Mouse (Mus musculus): Measurements from ENCODE around the gene Cnot1. TPM values are rescaled to one million over a fixed set of nuclear protein-coding genes. Genes with fewer than 3 reads are reported as not detected.

The Cnot1 gene
- polyA plus RNA-seq (2012; rRNA removed) = 38.7 and 63.2 TPM in 2 replicates

- H3K27me3 ChIP-seq (ENCODE audit: control insufficient read depth, insufficient read depth, low read length) = no peaks in the 10 kb centered on the region
- peaks cover 8% of the 10 kb centered on the region for H3K4me1 ChIP-seq (ENCODE audit: control insufficient read depth, insufficient read depth, insufficient read length, low read length)
- under 1% methylated on average over 44 of the region's 44 CpGs for WGBS
- H3K36me3 ChIP-seq (ENCODE audit: control insufficient read depth, insufficient read depth, low read length) = no peaks in the 10 kb centered on the region
- peak within 1 kb of the TSS; percentile 83 for H3K4me3 ChIP-seq (ENCODE audit: low read depth, low read length)
- H3K27ac ChIP-seq (ENCODE audit: insufficient read depth, low read depth, low read length) = peak within 1 kb of the TSS; percentile 95
- TF ChIP-seq CTCF (IDR thresholded peaks at IDR 0.05; ENCODE audit: extremely low read depth, insufficient read length, insufficient replicate concordance, low read depth, low read length) = no peak
- no peak; the same call in 1 of the 2 replicates for TF ChIP-seq POLR2A (IDR thresholded peaks at IDR 0.05; ENCODE audit: low read depth, low read length)
Observed at GRCm38 (mm10) chr8:95807331-95807843, at the start of gene Cnot1. Cnot1 (minus strand) TSS chr8:95807464.

GRCm38 (mm10) chr8:95854174-95854573 is 46.9 kb upstream of the Cnot1 start:
- WGBS = 86% methylated on average over 6 of the region's 6 CpGs
- no peak overlapping the region for H3K27ac ChIP-seq (ENCODE audit: insufficient read depth, low read depth, low read length)
- no peaks in the 10 kb centered on the region for H3K27me3 ChIP-seq (ENCODE audit: control insufficient read depth, insufficient read depth, low read length)
- peaks cover 3% of the 10 kb centered on the region; the same call in 1 of the 2 replicates for H3K4me1 ChIP-seq (ENCODE audit: control insufficient read depth, insufficient read depth, insufficient read length, low read length)
- no peaks in the 10 kb centered on the region for H3K36me3 ChIP-seq (ENCODE audit: control insufficient read depth, insufficient read depth, low read length)
- H3K4me3 ChIP-seq (ENCODE audit: low read depth, low read length) = no peak overlapping the region
- TF ChIP-seq CTCF (IDR thresholded peaks at IDR 0.05; ENCODE audit: extremely low read depth, insufficient read length, insufficient replicate concordance, low read depth, low read length) (no peak), POLR2A (IDR thresholded peaks at IDR 0.05; ENCODE audit: low read depth, low read length) (no peak)

- peak within 1 kb of the TSS; percentile 8; the same call in 1 of the 2 replicates for H3K27ac ChIP-seq (ENCODE audit: insufficient read depth, low read depth, low read length)
- TF ChIP-seq CTCF (IDR thresholded peaks at IDR 0.05; ENCODE audit: extremely low read depth, insufficient read length, insufficient replicate concordance, low read depth, low read length) (no peak), POLR2A (IDR thresholded peaks at IDR 0.05; ENCODE audit: low read depth, low read length) (no peak)
- no peaks in the 10 kb centered on the region for H3K27me3 ChIP-seq (ENCODE audit: control insufficient read depth, insufficient read depth, low read length)
- H3K36me3 ChIP-seq (ENCODE audit: control insufficient read depth, insufficient read depth, low read length) = peaks cover 2% of the 10 kb centered on the region; the same call in 1 of the 2 replicates
- peak within 1 kb of the TSS; percentile 86 for H3K4me3 ChIP-seq (ENCODE audit: low read depth, low read length)
- WGBS = 9% methylated on average over 22 of the region's 22 CpGs
- peaks cover 3% of the 10 kb centered on the region; the same call in 1 of the 2 replicates for H3K4me1 ChIP-seq (ENCODE audit: control insufficient read depth, insufficient read depth, insufficient read length, low read length)
Observed at GRCm38 (mm10) chr8:95853102-95853843, 46.0 kb upstream of the Cnot1 start, which contains the start of gene Slc38a7. Slc38a7 (minus strand) TSS chr8:95853539.

DNA sequence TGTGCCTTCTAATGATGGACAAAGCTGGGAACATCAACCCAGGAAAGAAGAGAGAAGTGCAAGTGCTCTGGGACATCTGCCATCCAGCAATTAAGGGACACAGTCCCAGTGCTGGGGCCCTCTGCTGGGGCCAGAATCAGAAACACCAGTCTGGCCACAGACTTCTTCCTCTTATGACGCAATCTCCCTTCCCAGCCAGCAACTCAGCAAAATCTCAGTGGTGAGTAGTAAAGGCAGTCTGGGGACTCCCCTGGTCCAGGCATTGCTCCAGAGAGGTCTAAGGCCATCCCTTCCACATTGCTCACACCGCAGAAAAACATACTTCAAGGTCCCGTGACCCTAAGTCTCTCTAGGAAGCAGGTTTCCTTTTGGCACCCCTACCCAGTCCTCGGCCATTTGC is 45.0 kb upstream of the Cnot1 start:
- H3K27me3 ChIP-seq (ENCODE audit: control insufficient read depth, insufficient read depth, low read length) = no peaks in the 10 kb centered on the region
- peaks cover 5% of the 10 kb centered on the region; the same call in 1 of the 2 replicates for H3K36me3 ChIP-seq (ENCODE audit: control insufficient read depth, insufficient read depth, low read length)
- 0 out of 2 replicates have a peak overlapping the region, but pooled peaks have one; percentile 8 for H3K27ac ChIP-seq (ENCODE audit: insufficient read depth, low read depth, low read length)
- TF ChIP-seq CTCF (IDR thresholded peaks at IDR 0.05; ENCODE audit: extremely low read depth, insufficient read length, insufficient replicate concordance, low read depth, low read length) (peak; percentile 18; the same call in 1 of the 2 replicates), POLR2A (IDR thresholded peaks at IDR 0.05; ENCODE audit: low read depth, low read length) (no peak)
- WGBS = 6% methylated on average over 4 of the region's 4 CpGs
- H3K4me3 ChIP-seq (ENCODE audit: low read depth, low read length) = peak overlapping the region; percentile 86
- H3K4me1 ChIP-seq (ENCODE audit: control insufficient read depth, insufficient read depth, insufficient read length, low read length) = peaks cover 3% of the 10 kb centered on the region; the same call in 1 of the 2 replicates

GRCm38 (mm10) chr8:95850326-95850725 is 43.1 kb upstream of the Cnot1 start:
- Histone ChIP-seq H3K27me3 (ENCODE audit: control insufficient read depth, insufficient read depth, low read length) (no peaks in the 10 kb centered on the region), H3K27ac (ENCODE audit: insufficient read depth, low read depth, low read length) (no peak overlapping the region), H3K4me3 (ENCODE audit: low read depth, low read length) (no peak overlapping the region), H3K4me1 (ENCODE audit: control insufficient read depth, insufficient read depth, insufficient read length, low read length) (peaks cover 3% of the 10 kb centered on the region; the same call in 1 of the 2 replicates), H3K36me3 (ENCODE audit: control insufficient read depth, insufficient read depth, low read length) (peaks cover 6% of the 10 kb centered on the region; the same call in 1 of the 2 replicates)
- TF ChIP-seq POLR2A (IDR thresholded peaks at IDR 0.05; ENCODE audit: low read depth, low read length) (no peak), CTCF (IDR thresholded peaks at IDR 0.05; ENCODE audit: extremely low read depth, insufficient read length, insufficient replicate concordance, low read depth, low read length) (no peak)
- 99% methylated on average over 2 of the region's 2 CpGs for WGBS

GRCm38 (mm10) chr8:95848734-95849464 is 41.6 kb upstream of the Cnot1 start:
- no peaks in the 10 kb centered on the region for H3K27me3 ChIP-seq (ENCODE audit: control insufficient read depth, insufficient read depth, low read length)
- WGBS = 93% methylated on average over 19 of the region's 19 CpGs
- H3K4me3 ChIP-seq (ENCODE audit: low read depth, low read length) = no peak overlapping the region
- TF ChIP-seq POLR2A (IDR thresholded peaks at IDR 0.05; ENCODE audit: low read depth, low read length) = no peak
- TF ChIP-seq CTCF (IDR thresholded peaks at IDR 0.05; ENCODE audit: extremely low read depth, insufficient read length, insufficient replicate concordance, low read depth, low read length) = no peak
- peaks cover 15% of the 10 kb centered on the region; the same call in 1 of the 2 replicates for H3K36me3 ChIP-seq (ENCODE audit: control insufficient read depth, insufficient read depth, low read length)
- H3K27ac ChIP-seq (ENCODE audit: insufficient read depth, low read depth, low read length) = no peak overlapping the region
- peaks cover 3% of the 10 kb centered on the region; the same call in 1 of the 2 replicates for H3K4me1 ChIP-seq (ENCODE audit: control insufficient read depth, insufficient read depth, insufficient read length, low read length)
